Comparison of ENCODE assay signal across 7 mouse cellular contexts in the genomic region with DNA sequence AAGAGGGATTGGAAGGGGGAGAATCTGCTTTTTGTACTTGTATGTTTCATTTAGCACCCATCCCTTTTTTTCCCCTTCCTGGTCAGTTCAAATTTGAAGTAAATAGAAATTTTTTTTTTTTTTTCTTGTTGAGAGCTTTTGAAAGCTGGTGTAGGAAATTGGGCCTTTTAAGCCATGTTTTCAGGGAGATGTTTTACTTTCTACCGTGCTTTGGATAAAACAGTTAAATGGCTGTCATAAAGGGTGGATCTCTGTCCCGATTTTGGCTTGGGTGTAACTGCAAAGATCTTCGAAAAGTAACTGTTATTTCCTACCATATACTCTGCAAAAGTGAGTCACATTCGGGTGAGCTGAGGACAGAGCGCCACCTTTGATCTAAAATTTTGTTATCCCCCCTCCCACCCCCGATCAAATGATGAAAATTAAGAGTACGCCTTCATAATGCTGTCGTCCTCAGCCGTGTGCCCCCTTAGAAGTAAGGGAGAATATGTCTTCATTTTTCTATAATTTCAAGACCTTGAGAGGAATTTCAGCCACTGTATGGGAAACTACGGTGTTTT. TPM values are rescaled to one million over a fixed set of nuclear protein-coding genes. Genes with fewer than 3 reads are reported as not detected.
DNase-seq lines count a peak whose midpoint lies in the region; ATAC-seq and TF ChIP-seq lines count a peak whose summit lies in the region.

No protein-coding gene starts in this region.

- H3K27ac ChIP-seq in lung, postnatal 0 days (ENCODE audit: low read length), result 0 out of 2 replicates have a peak overlapping the region, but pooled peaks have one; percentile 54
- H3K27ac ChIP-seq in forebrain, embryonic 14.5 days (ENCODE audit: low read depth, low read length), result no peak overlapping the region
- no peak overlapping the region for H3K27ac ChIP-seq in liver, embryonic 11.5 days (ENCODE audit: low read depth, low read length)
- no peak overlapping the region for H3K27ac ChIP-seq in stomach, embryonic 16.5 days (ENCODE audit: low read length)

- TF ChIP-seq EP300 in lung, postnatal 0 days (IDR thresholded peaks at IDR 0.05), result 0 out of 2 replicates have a peak, but pooled peaks have one; percentile 8

- no peak for TF ChIP-seq CTCF in lung, postnatal 0 days (IDR thresholded peaks at IDR 0.05)

- DNase-seq in lung, postnatal 0 days (ENCODE audit: low spot score), result peak; percentile 24
- no peak for DNase-seq in lung, postnatal 10 days
- DNase-seq in forebrain, embryonic 14.5 days (ENCODE audit: low spot score), result no peak
- DNase-seq in liver, embryonic 11.5 days (ENCODE audit: low spot score), result no peak
- DNase-seq in retina, postnatal 1 day, result no peak
- no peak for DNase-seq in B cell, adult 2 months

- peak overlapping the region; percentile 98 for H3K4me3 ChIP-seq in lung, postnatal 0 days (ENCODE audit: low read depth, low read length)
- H3K4me3 ChIP-seq in forebrain, embryonic 14.5 days (ENCODE audit: low read depth, low read length), result peak overlapping the region; percentile 93
- peak overlapping the region; percentile 99 for H3K4me3 ChIP-seq in liver, embryonic 11.5 days (ENCODE audit: low read depth, low read length)
- H3K4me3 ChIP-seq in stomach, embryonic 16.5 days (replicated peaks; ENCODE audit: low read length), result peak overlapping the region; percentile 96

- no peaks in the 10 kb centered on the region for H3K27me3 ChIP-seq in lung, postnatal 0 days (replicated peaks; ENCODE audit: insufficient read depth, low read length)
- H3K27me3 ChIP-seq in forebrain, embryonic 14.5 days (replicated peaks; ENCODE audit: control insufficient read depth, insufficient read depth, low read length), result no peaks in the 10 kb centered on the region
- H3K27me3 ChIP-seq in liver, embryonic 11.5 days (replicated peaks; ENCODE audit: control insufficient read depth, insufficient read depth, low read length), result no peaks in the 10 kb centered on the region
- no peaks in the 10 kb centered on the region for H3K27me3 ChIP-seq in stomach, embryonic 16.5 days (ENCODE audit: control insufficient read depth, insufficient read depth, low read length)

- H3K36me3 ChIP-seq in lung, postnatal 0 days (ENCODE audit: insufficient read depth, low read length), result no peaks in the 10 kb centered on the region
- no peaks in the 10 kb centered on the region for H3K36me3 ChIP-seq in forebrain, embryonic 14.5 days (ENCODE audit: control insufficient read depth, insufficient read depth, low read length)
- H3K36me3 ChIP-seq in liver, embryonic 11.5 days (ENCODE audit: control insufficient read depth, insufficient read depth, low read length), result no peaks in the 10 kb centered on the region
- H3K36me3 ChIP-seq in stomach, embryonic 16.5 days (ENCODE audit: control insufficient read depth, insufficient read depth, low read length), result no peaks in the 10 kb centered on the region

- 44% methylated on average over 10 of the region's 10 CpGs for WGBS in lung, postnatal 0 days
- 80% methylated on average over 10 of the region's 10 CpGs for WGBS in forebrain, embryonic 14.5 days
- 71% methylated on average over 10 of the region's 10 CpGs for WGBS in liver, embryonic 11.5 days
- WGBS in stomach, embryonic 16.5 days, result 71% methylated on average over 10 of the region's 10 CpGs

- ATAC-seq in lung, postnatal 0 days, result no peak
- no peak for ATAC-seq in forebrain, embryonic 14.5 days
- no peak for ATAC-seq in liver, embryonic 11.5 days (replicated peaks; ENCODE audit: low FRiP score)
- no peak for ATAC-seq in stomach, embryonic 16.5 days (ENCODE audit: insufficient read depth, low FRiP score)

- peak overlapping the region; percentile 97 for H3K9ac ChIP-seq in lung, postnatal 0 days (replicated peaks; ENCODE audit: low read depth)
- no peak overlapping the region; the same call in 1 of the 2 replicates for H3K9ac ChIP-seq in forebrain, embryonic 14.5 days (ENCODE audit: low read length)
- H3K9ac ChIP-seq in liver, embryonic 11.5 days (ENCODE audit: low read depth, low read length), result no peak overlapping the region
- peak overlapping the region; percentile 96 for H3K9ac ChIP-seq in stomach, embryonic 16.5 days (ENCODE audit: low read length)

- H3K4me2 ChIP-seq in lung, postnatal 0 days (replicated peaks; ENCODE audit: low read depth, low read length), result peak overlapping the region; percentile 79
- peak overlapping the region; percentile 97 for H3K4me2 ChIP-seq in forebrain, embryonic 14.5 days (ENCODE audit: low read length)
- H3K4me2 ChIP-seq in liver, embryonic 11.5 days, result peak overlapping the region; percentile 98
- peak overlapping the region; percentile 89 for H3K4me2 ChIP-seq in stomach, embryonic 16.5 days (ENCODE audit: low read depth, low read length)

- H3K4me1 ChIP-seq in lung, postnatal 0 days (ENCODE audit: insufficient read depth, low read depth, low read length), result peaks cover 3% of the 10 kb centered on the region; the same call in 1 of the 2 replicates
- H3K4me1 ChIP-seq in forebrain, embryonic 14.5 days (ENCODE audit: control insufficient read depth, insufficient read depth, low read length), result no peaks in the 10 kb centered on the region; the same call in 1 of the 2 replicates
- H3K4me1 ChIP-seq in liver, embryonic 11.5 days (replicated peaks; ENCODE audit: control insufficient read depth, insufficient read depth, low read length), result peaks cover 4% of the 10 kb centered on the region
- peaks cover 7% of the 10 kb centered on the region; the same call in 1 of the 2 replicates for H3K4me1 ChIP-seq in stomach, embryonic 16.5 days (ENCODE audit: control insufficient read depth, insufficient read depth, low read length)

- no peaks in the 10 kb centered on the region for H3K9me3 ChIP-seq in lung, postnatal 0 days (ENCODE audit: low read length)
- H3K9me3 ChIP-seq in forebrain, embryonic 14.5 days (replicated peaks; ENCODE audit: control insufficient read depth, low read length), result no peaks in the 10 kb centered on the region
- no peaks in the 10 kb centered on the region for H3K9me3 ChIP-seq in liver, embryonic 11.5 days (ENCODE audit: control insufficient read depth, low read length)
- no peaks in the 10 kb centered on the region for H3K9me3 ChIP-seq in stomach, embryonic 16.5 days (replicated peaks; ENCODE audit: control insufficient read depth, low read length)

RNA-seq across cellular contexts. Expression of gene Atp2b1, which starts 2.7 kb away (rescaled TPM):
- polyA plus RNA-seq in lung, postnatal 0 days (2015; fragmentation: Nextera tagmentation; extraction: Ambion mirVana), result 277 and 282 TPM in 2 replicates
- 103 and 136 TPM in 2 replicates for polyA plus RNA-seq in forebrain, embryonic 14.5 days (2014; fragmentation: Nextera tagmentation; extraction: Ambion mirVana)
- polyA plus RNA-seq in liver, embryonic 11.5 days (2014; fragmentation: Nextera tagmentation; extraction: Ambion mirVana), result 67.4 and 71.9 TPM in 2 replicates
- 119 and 122 TPM in 2 replicates for polyA plus RNA-seq in stomach, embryonic 16.5 days (2015; fragmentation: Nextera tagmentation; extraction: Ambion mirVana)

Comparison
In these comparisons a context has a peak if more than half of its experiments do, and no peak if none do; other contexts are left out.
1. H3K9ac ChIP-seq: peak in lung, postnatal 0 days (single experiment) and stomach, embryonic 16.5 days (single experiment); none in forebrain, embryonic 14.5 days (single experiment) and liver, embryonic 11.5 days (single experiment).
2. Peak in every context shown above with its lines, with median percentiles within 50 percentile points of each other: H3K4me2 ChIP-seq and H3K4me3 ChIP-seq.